Mouse (Mus musculus) retina, embryonic 14.5 days (tissue): ENCODE data around the gene Tmem169.

Source experiments
- DNase-seq: peaks from one replicate; pipeline ENCODE4 v3.0.0-alpha.2; 2015; ENCODE audit warnings: low spot score

The Tmem169 gene

DNA sequence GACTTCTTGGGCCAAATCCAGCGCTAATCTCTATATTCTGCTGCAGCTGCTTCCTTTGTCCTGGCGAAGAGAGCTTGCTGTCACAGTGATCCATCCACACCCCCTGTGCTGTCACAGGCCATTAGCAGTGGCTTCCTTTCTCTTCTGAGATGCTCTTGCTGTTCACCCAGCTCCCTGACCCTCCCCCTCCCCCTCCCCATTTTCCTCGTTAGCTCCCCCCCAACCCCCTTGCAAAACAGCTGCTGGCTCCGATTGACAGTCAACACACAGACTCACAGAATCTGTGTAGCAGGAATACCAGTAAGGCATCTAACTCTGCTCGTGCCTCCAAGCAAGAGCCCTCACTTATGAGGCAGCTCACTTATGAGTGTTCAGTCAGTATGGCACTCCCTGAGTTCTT lies 2.7 kb downstream of the Tmem169 start:
- DNase-seq = peak; percentile 62

DNA sequence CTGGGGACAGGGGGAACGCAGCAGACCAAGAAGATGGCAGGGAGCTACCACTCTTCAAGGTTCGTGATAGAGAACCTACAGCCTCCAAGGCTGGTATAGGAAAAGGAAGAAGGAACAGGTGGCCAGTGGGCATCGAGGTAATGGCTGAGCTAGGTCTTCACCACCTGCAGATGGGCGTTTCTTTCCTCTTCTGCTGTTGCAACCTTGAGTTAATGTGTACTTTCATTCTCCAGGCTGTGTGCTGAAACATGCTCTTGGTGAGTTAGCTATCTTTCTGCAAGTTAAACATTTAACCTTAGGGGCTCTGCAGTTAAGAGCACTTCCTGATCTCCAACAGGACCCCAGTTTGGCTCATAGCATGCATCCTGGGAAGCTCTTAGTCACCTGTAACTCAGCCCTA lies 3.7 kb downstream of the Tmem169 start:
- no peak for DNase-seq

DNA sequence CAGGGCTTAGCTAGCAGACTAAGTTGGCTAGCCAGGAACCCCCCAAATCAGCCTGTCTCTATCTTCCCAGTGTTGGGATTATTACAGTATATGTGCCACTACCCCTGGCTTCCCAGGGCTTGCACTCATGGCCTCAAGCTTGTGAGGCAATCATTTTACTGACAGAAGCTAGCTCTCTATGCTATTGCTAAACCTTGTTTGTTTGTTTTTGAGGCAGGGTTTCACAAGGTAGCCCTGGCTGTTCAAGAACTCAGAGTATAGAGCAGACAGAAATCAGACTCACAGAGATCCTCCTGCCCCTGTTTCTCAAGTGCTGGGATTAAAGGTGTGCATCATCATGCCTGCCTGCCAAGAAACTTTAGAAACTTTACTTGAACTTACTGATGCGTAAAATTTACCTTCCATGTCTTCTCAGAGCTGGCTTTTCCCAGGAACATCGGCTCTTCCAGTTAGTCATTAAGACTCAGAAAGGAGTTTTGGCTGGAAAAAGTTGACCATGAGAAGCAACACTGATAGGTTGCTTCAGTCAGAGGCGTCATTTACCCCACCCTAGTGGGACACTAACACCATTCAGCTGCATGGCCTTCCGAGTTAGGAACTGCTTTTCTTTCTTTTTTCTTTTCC lies 4.5 kb downstream of the Tmem169 start:
- DNase-seq = no peak

DNA sequence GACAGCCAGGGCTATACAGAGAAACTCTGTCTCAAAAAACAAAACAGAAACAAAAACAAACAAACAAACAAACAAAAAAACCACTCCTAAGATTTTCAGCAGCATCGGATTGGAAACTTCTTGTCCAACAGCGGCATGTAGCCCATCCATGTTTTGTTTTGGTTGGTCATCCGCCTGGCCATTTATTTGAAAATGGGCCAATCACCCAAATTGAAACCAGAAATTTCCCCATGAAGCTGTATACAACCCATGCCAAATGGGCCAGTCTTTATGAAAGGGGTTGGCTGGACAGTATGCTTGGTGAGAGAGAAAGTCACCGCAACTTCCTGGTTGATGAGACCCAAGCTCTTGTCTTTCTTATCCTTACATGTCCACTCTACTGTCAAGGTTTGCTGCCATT lies 6.7 kb downstream of the Tmem169 start:
- no peak for DNase-seq

DNA sequence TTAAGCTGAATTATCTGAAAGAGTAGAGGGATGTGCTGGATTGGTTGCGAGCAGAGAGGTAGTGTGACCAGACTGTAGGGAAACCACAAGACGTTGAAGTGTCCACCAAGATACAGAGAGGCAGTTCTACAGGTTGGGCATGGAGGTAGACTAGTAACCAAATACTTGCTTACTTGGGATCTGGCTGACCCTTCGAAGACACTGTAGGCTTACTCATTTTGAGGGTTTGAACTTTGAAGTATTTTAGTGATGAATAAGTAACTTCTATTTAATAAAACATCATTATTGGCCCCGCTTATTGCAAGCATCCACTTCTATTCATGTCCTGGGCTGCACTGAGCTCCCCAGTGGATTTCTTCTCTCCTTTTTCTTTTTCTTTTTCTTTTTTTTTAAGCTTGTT lies 7.3 kb downstream of the Tmem169 start:
- no peak for DNase-seq

DNA sequence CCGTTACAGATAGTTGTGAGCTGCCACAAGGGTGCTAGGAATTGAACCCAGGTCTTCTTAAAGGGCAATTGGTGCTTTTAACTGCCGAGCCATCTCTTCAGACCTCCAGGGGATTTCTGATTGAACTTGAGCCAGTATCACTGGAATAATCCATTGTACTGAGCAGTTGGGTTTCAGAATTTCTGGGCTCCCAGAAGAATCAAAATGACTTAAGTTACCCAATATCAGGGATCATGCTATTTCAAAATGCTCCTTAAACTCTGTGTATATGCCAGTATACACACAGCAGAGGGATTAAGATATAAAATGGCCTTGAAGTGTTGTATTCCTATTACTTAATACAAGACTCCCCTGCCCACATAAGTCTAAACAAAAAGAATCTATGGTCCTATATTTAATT lies 7.8 kb downstream of the Tmem169 start:
- DNase-seq = no peak

DNA sequence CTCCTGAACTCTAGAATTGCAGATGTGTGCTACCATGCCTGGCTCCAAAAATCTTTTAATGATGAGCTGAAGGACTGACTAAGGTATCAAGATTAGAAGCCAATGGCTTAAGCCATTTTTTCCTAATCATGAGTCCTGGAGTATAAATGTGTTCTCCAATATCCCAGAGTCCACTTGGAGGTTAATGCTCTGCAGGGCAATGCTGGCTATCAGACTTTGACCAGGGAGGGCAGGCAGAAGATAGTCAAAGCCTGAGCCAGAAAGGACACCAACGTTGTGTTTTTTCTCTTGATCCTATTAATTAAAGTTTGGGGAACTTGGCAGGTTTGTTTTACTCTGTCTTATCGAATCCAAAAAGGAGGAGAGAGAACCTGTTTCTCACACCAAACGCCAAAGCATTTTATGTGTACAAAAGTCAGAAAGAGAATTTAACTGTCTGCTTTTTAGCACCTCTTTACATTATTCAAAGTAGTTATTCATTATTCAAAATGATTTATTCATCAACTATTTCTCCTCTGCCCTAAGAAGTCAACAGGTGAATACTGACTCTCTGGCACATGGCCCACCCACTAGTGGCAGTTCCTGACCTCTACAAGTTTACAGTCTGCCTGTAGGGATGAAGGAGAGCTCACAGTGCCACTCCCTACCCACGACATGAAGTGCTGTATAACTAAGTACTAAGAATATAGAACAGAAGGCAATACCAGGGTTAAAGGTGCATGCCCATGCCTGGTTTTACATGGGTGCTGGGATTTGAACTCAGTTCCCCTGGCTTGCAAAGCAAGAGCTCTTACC lies 9.9 kb downstream of the Tmem169 start:
- no peak for DNase-seq

DNA sequence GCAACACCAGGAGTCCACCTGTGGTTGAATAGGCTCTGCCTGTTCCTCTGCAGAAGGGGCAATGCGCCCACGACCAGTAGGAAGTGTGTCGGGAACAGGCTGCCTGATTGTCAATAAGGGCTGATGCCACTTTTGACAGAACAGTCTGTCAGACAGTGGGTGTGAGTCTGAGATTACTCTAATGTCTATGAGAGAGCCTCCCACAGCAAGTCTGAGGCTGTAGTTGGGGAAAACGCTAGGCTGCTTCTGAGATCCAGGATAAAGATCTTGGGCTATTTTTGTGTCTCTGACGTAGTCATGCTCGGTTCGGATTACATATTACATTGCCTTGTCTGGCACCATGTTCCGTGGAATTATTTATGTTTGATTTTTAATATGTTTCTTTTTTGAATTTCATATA lies 11.6 kb downstream of the Tmem169 start:
- no peak for DNase-seq

DNA sequence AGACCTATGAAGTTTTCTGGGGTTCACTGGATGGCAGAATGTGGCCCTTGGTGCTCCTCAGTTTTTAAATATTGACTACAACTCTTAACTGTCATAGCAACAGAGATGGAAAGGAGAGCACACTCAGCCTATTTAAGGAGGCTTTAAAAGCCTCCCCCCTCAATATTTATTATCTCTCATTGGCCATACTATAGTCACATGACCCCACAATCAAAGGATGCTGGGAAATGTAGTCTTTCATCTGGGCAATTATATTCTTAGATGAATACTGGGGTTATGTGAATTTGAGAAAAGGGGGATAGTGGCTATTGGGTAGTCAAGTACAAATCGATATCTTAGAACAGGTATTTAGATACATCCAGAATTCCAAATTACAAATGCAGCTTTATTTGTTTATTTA lies 17.7 kb downstream of the Tmem169 start:
- no peak for DNase-seq

DNA sequence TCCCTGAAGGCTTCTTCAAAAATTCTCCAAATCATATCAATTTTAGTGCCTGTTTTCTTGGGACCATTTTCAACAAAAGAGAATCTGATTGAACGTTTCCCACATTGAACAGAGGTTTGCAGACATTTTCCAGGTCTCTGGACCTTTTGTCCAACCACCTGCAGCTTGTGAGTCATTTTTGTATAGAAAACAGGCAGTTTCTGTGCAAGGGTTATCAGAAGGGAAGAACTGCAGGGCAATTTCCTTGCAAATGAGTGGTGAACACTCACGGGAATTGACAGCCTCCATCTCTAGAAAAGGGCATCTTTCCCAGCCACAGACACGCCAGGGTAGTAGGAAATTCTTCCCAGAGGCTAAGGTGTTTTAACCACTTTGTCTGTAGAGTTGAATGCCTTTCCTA lies 22.1 kb downstream of the Tmem169 start:
- no peak for DNase-seq

DNA sequence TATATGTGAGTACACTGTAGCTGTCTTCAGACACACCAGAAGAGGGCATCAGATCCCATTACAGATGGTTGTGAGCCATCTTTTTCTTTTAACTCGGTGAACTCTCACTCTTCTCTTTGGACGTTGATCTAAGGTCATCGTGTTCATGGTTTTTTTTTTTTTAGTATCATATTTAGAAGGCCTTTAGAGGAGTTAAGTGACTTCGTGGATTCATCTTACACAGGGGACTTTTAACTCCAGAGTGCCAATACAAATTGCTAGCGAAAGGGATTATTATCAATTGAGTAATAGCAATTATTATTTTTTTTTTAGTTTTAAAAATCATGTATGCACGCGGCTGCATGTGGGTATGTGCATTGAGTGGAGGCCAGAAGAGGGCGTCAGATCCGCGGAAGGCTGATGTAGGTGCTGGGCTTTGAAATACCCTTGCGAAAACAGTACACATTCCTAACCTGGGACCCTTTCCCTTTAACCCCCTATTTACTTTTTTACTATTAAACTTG lies 22.6 kb downstream of the Tmem169 start:
- DNase-seq = no peak

DNA sequence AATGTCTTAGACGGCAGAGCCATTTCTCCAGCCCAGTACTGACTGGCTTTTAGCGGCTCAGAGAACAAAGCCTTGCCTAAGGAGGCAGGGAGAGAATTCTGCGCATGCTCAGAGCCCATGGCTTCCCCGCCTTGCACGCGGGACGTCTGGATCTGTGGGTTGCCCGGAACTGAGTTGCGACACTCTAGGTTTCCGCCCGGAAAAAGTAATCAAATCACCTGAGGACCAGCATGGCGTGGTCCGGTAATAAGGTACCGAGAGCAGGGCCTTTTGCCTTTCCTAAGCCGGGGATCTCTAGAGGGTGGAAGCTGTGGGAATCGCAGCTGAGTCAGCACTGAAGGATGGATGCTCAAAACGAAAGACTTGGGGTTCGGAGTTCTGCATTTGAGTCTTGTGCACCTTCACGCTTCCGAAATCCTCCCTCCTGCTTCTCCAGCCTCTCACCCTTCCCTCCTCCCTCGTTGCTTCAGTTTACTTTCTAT lies 23.2 kb downstream of the Tmem169 start, which contains the start of gene Xrcc5:
TSS of gene Xrcc5 (plus strand) at position 105 of the 482 bp plus-strand sequence.
- DNase-seq = peak; percentile 97

DNA sequence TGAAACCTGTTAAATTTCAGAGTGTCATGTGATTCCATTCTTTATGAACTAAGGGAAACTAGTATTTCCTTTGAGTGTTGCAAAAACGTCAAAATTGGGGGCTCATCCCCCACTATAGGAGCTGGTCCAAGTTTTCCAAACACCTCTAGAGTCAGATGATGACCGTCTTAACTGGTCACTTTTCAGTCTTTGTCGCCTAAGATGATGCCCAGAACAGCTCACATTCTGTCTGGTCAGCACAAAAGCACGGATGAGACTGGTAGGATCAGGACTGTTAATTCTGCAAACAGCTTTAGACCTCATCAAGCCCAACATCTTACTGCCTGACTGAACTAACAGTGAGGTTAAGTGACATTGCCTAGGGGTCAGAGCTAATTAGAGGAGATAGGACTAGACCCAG lies 24.8 kb downstream of the Tmem169 start:
- peak; percentile 18 for DNase-seq

DNA sequence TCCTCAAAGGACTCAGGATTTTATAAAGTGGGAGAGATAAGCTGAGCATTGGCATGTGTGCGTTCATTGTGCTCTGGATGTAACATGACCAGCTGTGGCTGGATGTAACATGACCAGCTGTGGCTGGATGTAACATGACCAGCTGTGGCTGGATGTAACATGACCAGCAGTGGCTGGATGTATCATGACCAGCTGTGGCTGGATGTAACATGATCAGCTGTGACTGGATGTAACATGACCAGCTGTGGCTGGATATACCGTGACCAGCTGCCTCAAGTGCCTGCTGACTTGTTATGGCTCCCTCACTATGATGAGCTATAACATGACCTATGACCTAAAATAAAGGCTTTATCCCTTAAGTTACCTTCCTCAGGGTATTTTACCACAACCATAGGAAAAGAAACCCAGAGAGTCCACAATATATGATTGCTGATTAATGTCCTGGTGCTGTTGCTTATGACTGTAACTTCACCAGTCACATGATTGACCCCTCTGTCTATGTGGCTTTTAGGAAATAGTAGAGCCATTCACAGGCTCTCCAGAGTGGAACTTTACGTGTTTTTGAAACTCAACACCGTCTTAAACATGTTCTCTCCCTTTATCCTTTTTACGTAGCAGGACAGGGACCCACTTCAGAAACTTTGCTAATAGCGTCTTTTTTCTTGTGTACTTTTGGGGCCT lies 25.7 kb downstream of the Tmem169 start:
- DNase-seq = peak; percentile 23

DNA sequence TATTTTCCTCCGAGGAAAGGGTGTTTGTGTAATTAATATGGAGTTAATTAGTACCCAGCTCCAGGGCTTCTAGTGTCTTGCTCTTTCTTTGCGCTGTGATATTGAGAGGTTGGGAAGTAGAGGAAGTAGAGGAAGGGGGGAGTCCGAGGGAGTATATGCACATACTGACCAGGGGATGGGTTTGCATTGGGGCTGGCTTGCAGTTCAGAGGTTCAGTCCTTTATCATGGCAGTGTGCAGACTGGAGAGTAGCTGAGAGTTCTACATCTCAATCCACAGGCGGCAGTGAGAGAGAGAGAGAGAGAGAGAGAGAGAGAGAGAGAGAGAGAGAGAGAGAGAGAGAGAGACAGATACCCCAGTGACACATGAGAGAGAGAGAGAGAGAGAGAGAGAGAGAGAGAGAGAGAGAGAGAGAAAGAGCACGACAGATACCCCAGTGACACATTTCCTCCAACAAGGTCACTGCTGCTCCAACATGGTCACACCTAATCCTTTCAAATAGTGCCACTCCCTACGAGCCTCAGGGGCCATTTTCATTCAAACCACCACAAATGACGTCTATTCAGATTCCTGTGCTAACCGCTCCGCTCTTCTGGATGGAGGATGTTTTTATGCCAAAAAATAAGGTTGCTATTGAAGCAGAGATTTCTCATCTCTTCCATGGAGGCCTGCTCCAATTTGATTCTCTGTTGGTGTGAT lies 28.7 kb downstream of the Tmem169 start:
- no peak for DNase-seq

DNA sequence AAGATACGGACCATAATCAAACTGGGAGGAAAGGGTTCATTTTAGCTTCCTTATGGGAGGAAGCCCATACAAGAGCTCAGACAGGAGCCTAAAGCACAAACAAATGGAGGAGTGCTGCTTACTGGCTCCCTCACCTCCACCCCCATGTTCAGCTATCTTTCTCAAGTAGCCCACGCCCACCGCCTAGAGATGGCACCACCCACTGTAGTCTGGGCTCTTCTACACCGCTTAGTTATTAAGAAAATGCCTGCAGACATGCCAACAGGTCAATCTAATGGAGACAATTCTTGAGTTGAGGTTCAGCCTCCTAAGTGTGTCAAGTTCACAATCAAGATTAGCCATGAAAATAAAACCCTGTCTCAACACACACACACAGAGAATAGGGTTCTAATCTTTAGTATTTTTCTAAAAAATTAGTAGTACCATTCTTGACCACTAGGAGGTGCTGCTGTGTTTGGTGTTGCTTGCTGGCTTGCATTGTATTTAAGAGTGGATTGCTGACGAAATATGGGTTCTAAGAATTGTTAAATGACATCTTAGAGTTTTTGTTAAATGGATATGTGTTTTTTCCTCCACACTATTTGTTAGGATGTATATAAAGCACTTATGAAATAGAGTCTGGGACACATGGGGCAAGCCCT lies 29.4 kb downstream of the Tmem169 start:
- DNase-seq = peak; percentile 82

DNA sequence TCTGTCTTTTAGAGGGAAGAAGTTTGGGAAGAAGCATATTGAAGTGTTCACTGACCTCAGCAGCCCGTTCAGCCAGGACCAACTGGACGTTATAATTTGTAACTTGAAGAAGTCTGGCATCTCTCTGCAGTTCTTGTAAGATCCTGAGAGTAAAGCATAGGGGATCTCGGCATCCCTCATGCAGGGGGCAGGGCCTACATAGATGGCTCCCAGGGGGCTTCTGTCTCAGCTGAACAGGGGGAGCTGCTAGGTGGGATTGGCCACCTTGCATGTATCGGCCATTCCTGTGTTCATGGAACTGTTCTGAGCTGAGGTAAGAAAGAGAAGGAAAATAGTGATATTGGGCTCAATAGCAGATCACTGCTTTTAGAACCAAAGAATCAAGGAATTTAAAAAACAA lies 31.3 kb downstream of the Tmem169 start:
- DNase-seq = no peak

DNA sequence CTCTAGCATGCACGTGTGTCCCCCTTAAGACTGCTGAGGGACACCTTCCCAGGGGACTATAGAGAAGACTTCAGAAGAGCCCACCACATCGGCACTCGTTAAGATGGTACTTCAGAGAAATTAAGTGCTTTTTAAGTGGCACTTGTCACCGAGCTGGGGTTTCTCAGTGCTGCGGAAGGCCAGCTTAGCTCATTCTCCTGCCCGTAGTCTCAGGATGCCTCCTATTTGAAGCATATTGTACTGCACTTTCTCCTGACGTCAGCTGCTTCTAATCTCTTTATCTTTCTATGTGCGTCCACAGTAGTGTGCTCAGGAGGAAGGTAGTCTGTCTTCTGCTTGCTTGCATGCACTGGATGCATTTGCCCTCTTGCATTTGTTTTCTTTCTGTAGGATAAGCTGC lies 32.2 kb downstream of the Tmem169 start:
- no peak for DNase-seq

DNA sequence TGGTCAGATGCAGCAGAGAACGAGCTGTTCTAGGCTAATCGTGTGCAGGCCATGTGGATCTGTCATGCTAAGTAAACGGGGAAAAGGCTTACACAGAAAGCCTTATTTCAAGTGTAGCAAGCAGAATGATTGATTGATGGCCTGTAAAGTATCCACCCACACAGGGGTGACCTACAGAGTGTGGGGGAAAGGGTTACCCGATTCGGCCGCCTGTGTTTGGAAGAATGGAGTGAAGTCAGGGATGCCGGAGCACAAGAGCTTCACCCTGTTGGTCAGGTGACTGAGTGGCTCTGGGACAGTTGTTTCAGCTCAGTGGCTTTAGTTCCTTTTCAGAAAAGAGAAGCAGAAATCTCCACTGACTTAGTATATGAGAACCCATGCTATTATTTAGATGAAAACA lies 32.7 kb downstream of the Tmem169 start:
- no peak for DNase-seq

DNA sequence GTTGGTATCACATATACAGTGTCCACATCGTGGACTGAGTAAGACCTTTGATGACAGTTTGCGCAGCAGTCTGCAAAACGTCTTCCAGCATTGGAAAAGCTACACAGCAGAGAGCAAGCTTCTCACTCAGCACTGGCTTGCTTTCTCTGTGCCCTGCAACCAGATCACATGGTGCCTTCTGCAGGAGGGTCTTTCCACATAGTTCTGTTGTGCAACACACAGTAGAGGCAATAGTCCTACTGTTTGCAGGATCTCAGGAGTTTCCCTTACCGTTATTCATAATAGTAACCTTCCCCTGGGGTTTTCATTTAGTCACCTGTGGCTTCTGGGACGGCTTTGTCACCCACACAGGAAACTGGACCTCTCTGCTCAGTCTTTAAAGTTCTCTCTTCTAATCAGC lies 36.6 kb downstream of the Tmem169 start:
- no peak for DNase-seq

DNA sequence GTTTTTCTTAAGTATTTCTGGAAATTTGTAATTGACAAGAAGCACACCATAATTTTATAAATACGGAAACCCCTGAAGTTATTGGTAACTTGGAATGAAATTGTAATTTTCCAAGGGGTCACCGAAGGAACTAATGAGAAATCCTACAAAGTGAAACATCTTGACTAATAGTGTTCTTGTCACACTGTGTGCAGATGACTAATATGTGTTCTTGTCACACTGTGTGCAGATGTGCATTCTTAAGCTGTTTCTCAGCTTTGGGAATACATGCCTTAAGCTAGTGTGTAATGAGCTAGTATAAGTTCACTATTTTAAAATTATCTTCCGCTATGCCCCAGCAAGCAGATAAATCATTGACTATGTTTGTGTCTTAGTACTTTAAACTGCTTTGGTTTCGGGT lies 39.1 kb downstream of the Tmem169 start:
- no peak for DNase-seq
